Mouse (Mus musculus): Measurements from ENCODE around the gene Epha1. TPM values are rescaled to one million over a fixed set of nuclear protein-coding genes. Genes with fewer than 3 reads are reported as not detected.

The Epha1 gene
- polyA plus RNA-seq, 1 experiment from 2014 or later = 0.24 TPM

GRCm38 (mm10) chr6:42370630-42371363 lies 2.3 kb downstream of the Epha1 start:
- Histone ChIP-seq H3K9ac (no peak overlapping the region), H3K9me3 (no peaks in the 10 kb centered on the region), H3K4me3 (no peak overlapping the region), H3K36me3 (no peaks in the 10 kb centered on the region), H3K4me2 (no peak overlapping the region), H3K27ac (replicated peaks) (no peak overlapping the region), H3K27me3 (peaks cover 14% of the 10 kb centered on the region), H3K4me1 (replicated peaks) (peaks cover 28% of the 10 kb centered on the region)
- 20% methylated on average over 4 of the region's 4 CpGs for WGBS
- ATAC-seq (ENCODE audit: low read depth) = no peak

GRCm38 (mm10) chr6:42369870-42370269 lies 3.2 kb downstream of the Epha1 start:
- peaks cover 14% of the 10 kb centered on the region for H3K27me3 ChIP-seq
- WGBS = 3% methylated on average over 3 of the region's 3 CpGs
- H3K4me1 ChIP-seq (replicated peaks) = peaks cover 28% of the 10 kb centered on the region
- no peak overlapping the region for H3K27ac ChIP-seq (replicated peaks)
- no peaks in the 10 kb centered on the region for H3K36me3 ChIP-seq
- no peak for ATAC-seq (ENCODE audit: low read depth)
- H3K4me3 ChIP-seq = no peak overlapping the region
- H3K4me2 ChIP-seq = no peak overlapping the region
- no peak overlapping the region for H3K9ac ChIP-seq
- H3K9me3 ChIP-seq = no peaks in the 10 kb centered on the region

GRCm38 (mm10) chr6:42365215-42365614 lies 7.9 kb downstream of the Epha1 start:
- no peak overlapping the region for H3K4me2 ChIP-seq
- no peaks in the 10 kb centered on the region for H3K4me1 ChIP-seq (replicated peaks)
- ATAC-seq (ENCODE audit: low read depth) = no peak
- H3K36me3 ChIP-seq = peaks cover 9% of the 10 kb centered on the region
- no peak overlapping the region for H3K4me3 ChIP-seq
- no peak overlapping the region for H3K9ac ChIP-seq
- no peaks in the 10 kb centered on the region for H3K9me3 ChIP-seq
- H3K27me3 ChIP-seq = no peaks in the 10 kb centered on the region
- no peak overlapping the region for H3K27ac ChIP-seq (replicated peaks)
- 91% methylated on average over 6 of the region's 6 CpGs for WGBS

GRCm38 (mm10) chr6:42364607-42365006 lies 8.5 kb downstream of the Epha1 start:
- ATAC-seq (ENCODE audit: low read depth) = no peak
- no peaks in the 10 kb centered on the region for H3K9me3 ChIP-seq

GRCm38 (mm10) chr6:42364066-42364465 lies 9.0 kb downstream of the Epha1 start:
- no peak overlapping the region for H3K4me2 ChIP-seq
- H3K27me3 ChIP-seq = no peaks in the 10 kb centered on the region
- H3K9me3 ChIP-seq = no peaks in the 10 kb centered on the region
- no peak overlapping the region for H3K27ac ChIP-seq (replicated peaks)
- no peaks in the 10 kb centered on the region for H3K4me1 ChIP-seq (replicated peaks)
- H3K9ac ChIP-seq = no peak overlapping the region
- H3K36me3 ChIP-seq = peaks cover 20% of the 10 kb centered on the region
- ATAC-seq (ENCODE audit: low read depth) = no peak
- 90% methylated on average over 4 of the region's 4 CpGs for WGBS
- H3K4me3 ChIP-seq = no peak overlapping the region

More at GRCm38 (mm10) chr6:42364607-42365006, 8.5 kb downstream of the Epha1 start:
- Histone ChIP-seq H3K4me1 (replicated peaks) (no peaks in the 10 kb centered on the region), H3K27me3 (no peaks in the 10 kb centered on the region), H3K4me2 (no peak overlapping the region), H3K9ac (no peak overlapping the region), H3K4me3 (no peak overlapping the region), H3K36me3 (peaks cover 15% of the 10 kb centered on the region), H3K27ac (replicated peaks) (no peak overlapping the region)
- 97% methylated on average over 15 of the region's 15 CpGs for WGBS

GRCm38 (mm10) chr6:42362974-42363373 lies 10.1 kb downstream of the Epha1 start:
- Histone ChIP-seq H3K27ac (replicated peaks) (no peak overlapping the region), H3K27me3 (no peaks in the 10 kb centered on the region), H3K4me1 (replicated peaks) (no peaks in the 10 kb centered on the region), H3K4me3 (no peak overlapping the region), H3K36me3 (peaks cover 31% of the 10 kb centered on the region), H3K9me3 (no peaks in the 10 kb centered on the region), H3K9ac (no peak overlapping the region), H3K4me2 (no peak overlapping the region)
- 63% methylated on average over 3 of the region's 3 CpGs for WGBS
- no peak for ATAC-seq (ENCODE audit: low read depth)

GRCm38 (mm10) chr6:42362497-42362896 lies 10.6 kb downstream of the Epha1 start:
- no peak for ATAC-seq (ENCODE audit: low read depth)
- H3K4me1 ChIP-seq (replicated peaks) = no peaks in the 10 kb centered on the region
- H3K9me3 ChIP-seq = no peaks in the 10 kb centered on the region
- WGBS = 96% methylated on average over 1 of the region's 1 CpGs
- no peak overlapping the region for H3K4me3 ChIP-seq
- no peak overlapping the region for H3K9ac ChIP-seq
- H3K36me3 ChIP-seq = peaks cover 36% of the 10 kb centered on the region
- H3K4me2 ChIP-seq = no peak overlapping the region
- no peaks in the 10 kb centered on the region for H3K27me3 ChIP-seq
- H3K27ac ChIP-seq (replicated peaks) = no peak overlapping the region

- ATAC-seq (ENCODE audit: low read depth) = no peak
- H3K4me3 ChIP-seq = no peak overlapping the region
Observed at GRCm38 (mm10) chr6:42362074-42362473, 11.0 kb downstream of the Epha1 start.

GRCm38 (mm10) chr6:42361041-42361895 lies 11.8 kb downstream of the Epha1 start:
- 91% methylated on average over 13 of the region's 13 CpGs for whole genome bisulfite sequencing
- no peak for ATAC-seq (ENCODE audit: low read depth)
- H3K4me2 ChIP-seq = no peak overlapping the region
- H3K27ac ChIP-seq (replicated peaks) = no peak overlapping the region
- no peaks in the 10 kb centered on the region for H3K27me3 ChIP-seq
- H3K4me3 ChIP-seq = no peak overlapping the region
- H3K4me1 ChIP-seq (replicated peaks) = no peaks in the 10 kb centered on the region
- H3K9ac ChIP-seq = no peak overlapping the region
- peaks cover 48% of the 10 kb centered on the region for H3K36me3 ChIP-seq
- no peaks in the 10 kb centered on the region for H3K9me3 ChIP-seq

More at GRCm38 (mm10) chr6:42362074-42362473, 11.0 kb downstream of the Epha1 start:
- Histone ChIP-seq H3K36me3 (peaks cover 40% of the 10 kb centered on the region), H3K27ac (replicated peaks) (no peak overlapping the region), H3K27me3 (no peaks in the 10 kb centered on the region), H3K9ac (no peak overlapping the region), H3K9me3 (no peaks in the 10 kb centered on the region), H3K4me2 (no peak overlapping the region), H3K4me1 (replicated peaks) (no peaks in the 10 kb centered on the region)
- 66% methylated on average over 1 of the region's 1 CpGs for WGBS

- peaks cover 58% of the 10 kb centered on the region for H3K36me3 ChIP-seq
- WGBS = 95% methylated on average over 6 of the region's 6 CpGs
- ATAC-seq (ENCODE audit: low read depth) = no peak
Observed at GRCm38 (mm10) chr6:42360231-42360840, 12.7 kb downstream of the Epha1 start.

GRCm38 (mm10) chr6:42359364-42360147 lies 13.5 kb downstream of the Epha1 start:
- ATAC-seq (ENCODE audit: low read depth) = no peak

More at GRCm38 (mm10) chr6:42360231-42360840, 12.7 kb downstream of the Epha1 start:
- Histone ChIP-seq H3K4me3 (no peak overlapping the region), H3K27ac (replicated peaks) (no peak overlapping the region), H3K4me1 (replicated peaks) (no peaks in the 10 kb centered on the region), H3K4me2 (no peak overlapping the region), H3K27me3 (no peaks in the 10 kb centered on the region), H3K9ac (no peak overlapping the region), H3K9me3 (no peaks in the 10 kb centered on the region)

More at GRCm38 (mm10) chr6:42359364-42360147, 13.5 kb downstream of the Epha1 start:
- Histone ChIP-seq H3K4me3 (no peak overlapping the region), H3K9me3 (no peaks in the 10 kb centered on the region), H3K36me3 (peaks cover 66% of the 10 kb centered on the region), H3K4me1 (replicated peaks) (peaks cover 4% of the 10 kb centered on the region), H3K27me3 (no peaks in the 10 kb centered on the region), H3K4me2 (no peak overlapping the region), H3K27ac (replicated peaks) (no peak overlapping the region), H3K9ac (no peak overlapping the region)
- 78% methylated on average over 9 of the region's 9 CpGs for WGBS
